Mouse (Mus musculus) embryonic fibroblast, embryonic 13.5 days (primary cell): ENCODE results near the gene Ppfibp1.

Experiments used
- CTCF ChIP-seq: IDR thresholded peaks from 2 replicates; pipeline ENCODE4 v1.5.1; 2011; ENCODE audit warnings: mild to moderate bottlenecking, control low read depth, low read length, moderate library complexity, borderline replicate concordance; ENCODE audit not compliant: insufficient read depth
- POLR2A ChIP-seq: IDR thresholded peaks from 2 replicates; pipeline ENCODE4 v1.6.1; 2011; ENCODE audit warnings: low read depth, mild to moderate bottlenecking, control low read depth, low read length, moderate library complexity

DNA sequence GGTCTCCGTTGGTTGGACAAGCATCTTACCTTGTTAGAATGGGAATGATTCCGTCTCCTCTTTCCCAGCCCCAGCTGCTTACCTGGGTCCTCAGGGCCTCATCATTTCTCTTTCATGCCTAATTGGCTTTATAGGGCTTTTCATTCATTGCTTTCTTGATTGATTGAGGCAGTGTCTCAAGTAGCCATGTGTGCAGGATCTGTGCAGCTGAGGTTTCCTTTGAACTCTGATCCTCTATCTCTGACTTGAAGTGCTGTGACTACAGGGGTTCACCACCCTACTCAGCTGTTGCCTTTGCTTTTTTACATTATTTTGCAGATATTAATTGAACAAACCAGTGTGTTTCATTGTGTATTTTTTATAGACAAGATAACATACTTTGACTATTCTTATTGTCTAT is 40.7 kb downstream of the Ppfibp1 start:
- no peak for TF ChIP-seq CTCF
- no peak for TF ChIP-seq POLR2A
